Mouse (Mus musculus) megakaryocyte, embryonic 14.5 days (primary cell): ENCODE measurements around the gene Psph.

ENCODE experiments used
- FLI1 ChIP-seq: IDR thresholded peaks from 2 replicates; pipeline ENCODE4 v1.6.1; 2012; ENCODE audit warnings: low read length, inconsistent platforms, mixed read lengths
- GATA1 ChIP-seq: IDR thresholded peaks from 3 replicates; pipeline ENCODE4 v1.6.1; 2012; ENCODE audit warnings: mixed read lengths, low read length, inconsistent platforms, borderline replicate concordance

GRCm38 (mm10) chr5:129717016-129717415, 70.2 kb downstream of the Psph start:
- TF ChIP-seq GATA1 (no peak), FLI1 (no peak)
